In genomic region chr17:29858764-29859163, GRCm38 (mm10) we compare ENCODE assay signal across 9 mouse cellular contexts.
DNase-seq lines count a peak whose midpoint lies in the region; ATAC-seq and TF ChIP-seq lines count a peak whose summit lies in the region.
"Had no signal": no experiment of that assay in that cellular context is flagged by ENCODE, and none has a peak within 500 bp of the region (broad histone marks: within the 10 kb centered on the region; RNA-seq: fewer than 3 reads in every experiment).

No protein-coding gene starts in this region.

- peak; percentile 28 to 52 for DNase-seq in cerebellum, adult 18-20 months
- DNase-seq in cerebellum, adult 9-10 months, result no peak
- DNase-seq in lung, adult 2 months, result no peak
- no peak for DNase-seq in lung, postnatal 25 days (ENCODE audit: low spot score)
- DNase-seq in spleen, postnatal 10 days (ENCODE audit: low spot score in 2 of 2), result peak; percentile 40 to 81
- no peak for DNase-seq in yolk sac, embryonic 10.5 days (ENCODE audit: low spot score)

- ATAC-seq in erythroblast, adult 5-6 weeks (replicated peaks; ENCODE audit: low FRiP score, poor library complexity, severe bottlenecking), result peak; percentile 56
- no peak for ATAC-seq in activated CD4-positive, CD25-positive, alpha-beta regulatory T cell, adult 4 months

- no peak for TF ChIP-seq POLR2A in lung, adult 2 months (IDR thresholded peaks at IDR 0.05; ENCODE audit: borderline replicate concordance, extremely low read depth, low read depth, low read length)

- 75% methylated on average over 3 of the region's 3 CpGs for WGBS in lung, adult 2 months

- H3K4me1 ChIP-seq in lung, adult 2 months (ENCODE audit: control insufficient read depth, insufficient read depth, low read length), result no peaks in the 10 kb centered on the region

- H3K4me3 ChIP-seq in lung, adult 2 months (replicated peaks; ENCODE audit: extremely low read depth, low read depth, low read length), result no peak overlapping the region
- H3K4me3 ChIP-seq: stomach, embryonic 15.5 days had no signal

- peak; percentile 44; the same call in 1 of the 2 replicates for TF ChIP-seq CTCF in lung, adult 2 months (IDR thresholded peaks at IDR 0.05; ENCODE audit: insufficient read depth, low read length)

Comparison
In these comparisons a context has a peak if more than half of its experiments do, and no peak if none do; other contexts are left out.
1. DNase-seq: peak in cerebellum, adult 18-20 months (2 of 2) and spleen, postnatal 10 days (2 of 2); none in cerebellum, adult 9-10 months (single experiment), lung, adult 2 months (single experiment), lung, postnatal 25 days (single experiment) and yolk sac, embryonic 10.5 days (single experiment).